Mouse (Mus musculus) embryonic facial prominence, embryonic 15.5 days (tissue): ENCODE data around the gene Ttc12. TPM values are rescaled to one million over a fixed set of nuclear protein-coding genes. Genes with fewer than 3 reads are reported as not detected.

Experiments used
- ATAC-seq: fragments of 200-750 bp; cut with Nextera tagmentation; 2 replicates; pipeline ENCODE4 v1.8.0; 2017; ENCODE audit warnings: low read depth, moderate TSS enrichment; ENCODE audit not compliant: insufficient number of reproducible peaks, low FRiP score, low TSS enrichment
- H3K27ac ChIP-seq: fragments of 300-500 bp; sonication (generic); replicated peaks from 2 replicates; pipeline ENCODE4 v1.5.1; 2015; ENCODE audit warnings: mild to moderate bottlenecking, inconsistent platforms
- H3K27me3 ChIP-seq: fragments of 300-500 bp; sonication (generic); 2 replicates; pipeline ENCODE4 v1.6.1; 2015; ENCODE audit warnings: inconsistent platforms
- H3K36me3 ChIP-seq: fragments of 300-500 bp; sonication (generic); 2 replicates; pipeline ENCODE4 v1.6.1; 2015; ENCODE audit warnings: mild to moderate bottlenecking, inconsistent platforms
- H3K4me1 ChIP-seq: fragments of 300-500 bp; sonication (generic); 2 replicates; pipeline ENCODE4 v1.6.1; 2015; ENCODE audit warnings: inconsistent platforms
- H3K4me2 ChIP-seq: fragments of 300-500 bp; sonication (generic); replicated peaks from 2 replicates; pipeline ENCODE4 v1.6.1; 2015; ENCODE audit warnings: mild to moderate bottlenecking, inconsistent platforms
- H3K4me3 ChIP-seq: fragments of 300-500 bp; sonication (generic); replicated peaks from 2 replicates; pipeline ENCODE4 v1.5.1; 2015; ENCODE audit warnings: mild to moderate bottlenecking, inconsistent platforms
- H3K9ac ChIP-seq: fragments of 300-500 bp; sonication (generic); 2 replicates; pipeline ENCODE4 v1.6.1; 2015; ENCODE audit warnings: inconsistent platforms
- H3K9me3 ChIP-seq: fragments of 300-500 bp; sonication (generic); replicated peaks from 2 replicates; pipeline ENCODE4 v1.6.1; 2016; ENCODE audit warnings: inconsistent platforms
- WGBS: fragments of 180-500 bp; shearing (Covaris S2); methylation state at CpG from one replicate; pipeline ENCODE4 v1.1.7; 2015; 5-methylcytosine and 5-hydroxymethylcytosine counted together
- polyA plus RNA-seq: library from polyadenylated mRNA; unstranded; fragments of >200 nt; fragmentation: Nextera tagmentation; extraction: Ambion mirVana; gene quantifications from 2 replicates; pipeline ENCODE4 v1.2.1, GENCODE M21; 2015

The Ttc12 gene
- polyA plus RNA-seq, 1 experiment from 2014 or later: 3.9 TPM

DNA sequence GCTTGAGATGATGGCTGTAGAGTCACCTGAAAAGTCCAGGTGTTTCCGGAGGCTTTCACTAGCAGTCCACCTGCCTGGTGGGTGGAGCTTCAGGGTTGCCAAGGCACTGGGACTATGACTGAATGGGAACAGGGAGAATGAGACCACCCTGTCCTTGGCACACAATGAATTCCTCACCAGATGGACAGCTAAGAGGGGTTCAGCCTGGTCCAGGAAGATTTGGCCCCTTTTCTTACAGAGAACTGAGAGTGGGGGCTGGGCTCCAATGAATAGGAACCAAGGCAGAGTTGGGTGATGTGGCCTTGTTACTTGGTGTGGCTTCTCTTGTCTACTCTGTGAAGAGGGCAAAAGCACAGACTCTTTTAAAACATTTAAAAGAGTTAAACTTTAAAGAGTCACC, 33.6 kb downstream of the Ttc12 start:
- ATAC-seq: no peak
- Histone ChIP-seq H3K4me3 (no peak overlapping the region), H3K27ac (no peak overlapping the region), H3K9me3 (no peaks in the 10 kb centered on the region), H3K4me2 (no peak overlapping the region), H3K27me3 (no peaks in the 10 kb centered on the region), H3K36me3 (no peaks in the 10 kb centered on the region), H3K9ac (no peak overlapping the region), H3K4me1 (no peaks in the 10 kb centered on the region)
- 90% methylated on average over 1 of the region's 1 CpGs for WGBS

- H3K4me1 ChIP-seq: no peaks in the 10 kb centered on the region
- no peaks in the 10 kb centered on the region for H3K36me3 ChIP-seq
- no peaks in the 10 kb centered on the region for H3K27me3 ChIP-seq
- no peak overlapping the region for H3K4me2 ChIP-seq
- ATAC-seq: no peak
- no peak overlapping the region for H3K27ac ChIP-seq
- no peak overlapping the region for H3K4me3 ChIP-seq
- H3K9me3 ChIP-seq: no peaks in the 10 kb centered on the region
- 55% methylated on average over 3 of the region's 3 CpGs for WGBS
- no peak overlapping the region for H3K9ac ChIP-seq
Measured at GRCm38 (mm10) chr9:49450491-49450890, 35.5 kb downstream of the Ttc12 start.

GRCm38 (mm10) chr9:49442621-49443020, 43.4 kb downstream of the Ttc12 start:
- no peak overlapping the region for H3K4me2 ChIP-seq
- ATAC-seq: no peak
- no peaks in the 10 kb centered on the region for H3K27me3 ChIP-seq
- no peak overlapping the region for H3K4me3 ChIP-seq
- H3K27ac ChIP-seq: no peak overlapping the region
- H3K9ac ChIP-seq: no peak overlapping the region
- H3K9me3 ChIP-seq: no peaks in the 10 kb centered on the region
- no peaks in the 10 kb centered on the region for H3K4me1 ChIP-seq
- no peaks in the 10 kb centered on the region for H3K36me3 ChIP-seq
- 78% methylated on average over 3 of the region's 3 CpGs for WGBS

DNA sequence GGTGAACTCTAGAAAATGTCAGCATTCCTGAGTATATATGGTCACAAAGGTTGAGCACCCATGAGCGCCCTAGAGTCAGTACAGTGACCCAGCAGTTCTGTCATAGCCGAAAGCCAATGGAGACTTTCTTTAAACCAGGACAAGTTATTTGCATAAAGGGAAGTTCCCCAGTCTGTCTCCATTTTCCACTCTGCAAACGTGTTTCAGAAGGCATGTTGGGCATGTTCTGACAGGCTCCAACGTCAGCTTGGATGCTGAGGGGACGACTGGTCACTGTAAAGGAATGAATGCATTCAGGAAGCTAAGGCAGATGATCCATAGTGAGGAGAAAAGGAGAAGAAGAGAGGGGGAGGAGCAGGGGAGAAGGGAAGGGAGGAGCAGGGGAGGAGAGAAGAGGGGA, 58.5 kb downstream of the Ttc12 start:
- Histone ChIP-seq H3K36me3 (no peaks in the 10 kb centered on the region), H3K9me3 (no peaks in the 10 kb centered on the region), H3K27ac (no peak overlapping the region), H3K27me3 (no peaks in the 10 kb centered on the region), H3K4me3 (no peak overlapping the region), H3K4me1 (no peaks in the 10 kb centered on the region), H3K9ac (no peak overlapping the region), H3K4me2 (no peak overlapping the region)
- 52% methylated on average over 5 of the region's 5 CpGs for WGBS
- no peak for ATAC-seq

GRCm38 (mm10) chr9:49426921-49427320, 59.1 kb downstream of the Ttc12 start, which contains the start of gene Ankk1:
Gene Ankk1 (minus strand): TSS chr9:49427021.
- 66% methylated on average over 7 of the region's 7 CpGs for WGBS
- ATAC-seq: no peak
- H3K4me1 ChIP-seq: no peaks in the 10 kb centered on the region
- H3K4me2 ChIP-seq: no peak within 1 kb of the TSS
- no peak within 1 kb of the TSS for H3K27ac ChIP-seq
- H3K9ac ChIP-seq: no peak within 1 kb of the TSS
- no peaks in the 10 kb centered on the region for H3K36me3 ChIP-seq
- H3K4me3 ChIP-seq: no peak within 1 kb of the TSS
- H3K9me3 ChIP-seq: no peaks in the 10 kb centered on the region
- H3K27me3 ChIP-seq: no peaks in the 10 kb centered on the region

DNA sequence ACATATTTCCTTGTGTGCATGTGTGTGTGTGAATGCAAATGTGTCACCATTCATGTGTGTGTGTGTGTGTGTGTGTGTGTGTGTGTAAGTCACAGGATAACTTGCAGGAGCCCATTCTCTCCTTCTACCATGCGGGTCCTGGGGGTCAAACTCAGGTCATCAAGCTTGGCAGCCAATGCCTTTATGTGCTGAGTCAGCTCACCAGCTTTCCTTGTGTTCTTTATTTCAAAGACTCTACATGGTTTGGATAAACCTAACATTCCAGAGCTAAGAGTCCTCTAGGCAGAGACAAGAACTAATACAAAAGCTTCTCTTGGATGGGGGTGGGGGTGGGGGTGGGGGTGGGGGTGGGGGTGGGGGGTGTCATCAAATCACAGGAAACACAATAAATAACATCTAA, 60.4 kb downstream of the Ttc12 start:
- Histone ChIP-seq H3K27me3 (no peaks in the 10 kb centered on the region), H3K9me3 (no peaks in the 10 kb centered on the region), H3K4me2 (no peak overlapping the region), H3K4me3 (no peak overlapping the region), H3K4me1 (no peaks in the 10 kb centered on the region), H3K9ac (no peak overlapping the region), H3K27ac (no peak overlapping the region), H3K36me3 (no peaks in the 10 kb centered on the region)
- 57% methylated on average over 1 of the region's 1 CpGs for WGBS
- ATAC-seq: no peak

DNA sequence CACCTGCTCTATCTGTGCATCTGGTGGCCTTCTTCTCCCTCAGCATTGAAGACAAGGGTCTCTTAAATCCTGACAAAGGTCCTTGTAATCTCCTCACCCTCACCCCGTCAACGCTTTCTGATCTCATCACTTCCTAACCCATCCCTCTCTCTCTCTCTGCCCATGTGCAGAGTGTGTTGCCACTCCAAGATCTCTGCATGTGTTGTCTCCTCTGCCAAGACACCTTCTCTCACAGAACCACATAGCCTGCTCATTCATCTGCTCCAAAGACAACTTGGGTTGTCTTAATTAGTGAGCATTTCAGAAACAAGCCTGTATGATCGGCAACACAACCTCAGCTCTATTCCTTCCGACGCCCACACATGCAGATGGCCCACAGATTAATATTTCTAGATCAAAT, 62.2 kb downstream of the Ttc12 start:
- H3K9me3 ChIP-seq: no peaks in the 10 kb centered on the region
- no peak overlapping the region for H3K4me2 ChIP-seq
- WGBS: 87% methylated on average over 5 of the region's 5 CpGs
- no peak for ATAC-seq
- H3K4me3 ChIP-seq: no peak overlapping the region
- H3K27ac ChIP-seq: no peak overlapping the region
- no peak overlapping the region for H3K9ac ChIP-seq
- H3K36me3 ChIP-seq: no peaks in the 10 kb centered on the region
- no peaks in the 10 kb centered on the region for H3K4me1 ChIP-seq
- H3K27me3 ChIP-seq: no peaks in the 10 kb centered on the region

GRCm38 (mm10) chr9:49410621-49411020, 75.4 kb downstream of the Ttc12 start:
- H3K9ac ChIP-seq: no peak overlapping the region
- no peak overlapping the region for H3K4me3 ChIP-seq
- ATAC-seq: no peak
- no peaks in the 10 kb centered on the region for H3K4me1 ChIP-seq
- H3K9me3 ChIP-seq: no peaks in the 10 kb centered on the region
- 0 out of 2 replicates have a peak, but pooled peaks cover 2% of the 10 kb centered on the region for H3K27me3 ChIP-seq
- 74% methylated on average over 5 of the region's 5 CpGs for whole genome bisulfite sequencing
- H3K4me2 ChIP-seq: no peak overlapping the region
- H3K27ac ChIP-seq: no peak overlapping the region
- H3K36me3 ChIP-seq: no peaks in the 10 kb centered on the region

DNA sequence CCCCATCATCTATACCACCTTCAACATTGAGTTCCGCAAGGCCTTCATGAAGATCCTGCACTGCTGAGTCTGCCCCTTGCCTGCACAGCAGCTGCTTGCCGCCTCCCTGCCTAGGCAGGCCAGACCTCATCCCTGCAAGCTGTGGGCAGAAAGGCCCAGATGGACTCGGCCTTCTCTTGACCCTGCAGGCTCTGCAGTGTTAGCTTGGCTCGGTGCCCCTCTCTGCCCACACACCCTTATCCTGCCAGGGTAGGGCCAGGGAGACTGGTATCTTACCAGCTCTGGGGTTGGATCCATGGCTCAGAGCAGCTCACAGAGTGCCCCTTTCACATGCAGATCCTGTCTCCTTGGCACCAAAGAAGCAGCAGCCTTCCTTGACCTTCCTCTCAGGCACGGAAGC, 79.0 kb downstream of the Ttc12 start:
- H3K9ac ChIP-seq: no peak overlapping the region
- H3K4me1 ChIP-seq: no peaks in the 10 kb centered on the region
- H3K27ac ChIP-seq: no peak overlapping the region
- no peak overlapping the region for H3K4me2 ChIP-seq
- H3K4me3 ChIP-seq: no peak overlapping the region
- no peak for ATAC-seq
- H3K27me3 ChIP-seq: no peaks in the 10 kb centered on the region
- H3K9me3 ChIP-seq: no peaks in the 10 kb centered on the region
- no peaks in the 10 kb centered on the region for H3K36me3 ChIP-seq
- 86% methylated on average over 5 of the region's 5 CpGs for WGBS

GRCm38 (mm10) chr9:49403711-49404110, 82.3 kb downstream of the Ttc12 start:
- WGBS: 48% methylated on average over 2 of the region's 2 CpGs
- no peak overlapping the region for H3K27ac ChIP-seq
- no peaks in the 10 kb centered on the region for H3K27me3 ChIP-seq
- no peak for ATAC-seq
- no peak overlapping the region for H3K4me2 ChIP-seq
- H3K4me1 ChIP-seq: no peaks in the 10 kb centered on the region
- H3K36me3 ChIP-seq: no peaks in the 10 kb centered on the region
- H3K4me3 ChIP-seq: no peak overlapping the region
- no peaks in the 10 kb centered on the region for H3K9me3 ChIP-seq
- no peak overlapping the region for H3K9ac ChIP-seq

DNA sequence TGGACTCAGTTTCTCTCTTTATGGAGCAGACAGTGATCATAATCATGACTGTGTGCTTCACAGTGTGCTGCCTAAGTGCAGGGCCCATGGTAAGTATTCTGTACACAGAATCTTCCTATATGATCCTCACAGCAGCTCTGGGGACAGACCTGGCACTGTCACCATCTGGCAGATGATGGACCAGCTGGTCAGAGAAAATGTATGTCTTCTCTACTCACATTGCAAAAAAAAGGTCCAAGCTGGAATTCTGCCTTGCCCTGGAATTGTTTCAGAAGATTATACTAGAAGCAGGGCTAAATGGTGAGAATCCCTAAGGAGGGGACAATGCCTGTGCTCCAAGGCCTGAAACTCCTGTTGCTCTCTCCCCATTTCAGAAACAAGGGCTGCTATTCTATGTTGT, 90.0 kb downstream of the Ttc12 start:
- H3K4me3 ChIP-seq: no peak overlapping the region
- ATAC-seq: no peak

DNA sequence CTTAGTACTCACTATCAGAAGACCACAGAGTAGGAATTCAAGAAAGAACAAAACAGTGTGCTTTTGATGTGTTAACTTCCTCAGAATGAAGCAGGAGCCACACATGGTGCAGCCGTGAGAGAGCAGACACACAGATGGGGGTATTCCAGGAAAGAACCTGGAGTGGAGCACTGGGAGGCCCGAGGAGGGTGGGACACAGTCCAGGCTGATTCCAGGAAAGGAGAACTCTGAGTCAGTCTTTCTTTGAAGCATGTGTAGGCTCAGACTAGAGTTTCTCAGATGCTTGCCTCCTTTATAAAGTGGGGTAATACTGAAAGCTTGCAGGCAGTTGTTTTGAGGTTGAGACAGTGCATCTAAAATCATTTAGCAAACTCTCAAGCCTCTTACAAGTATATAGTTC, 93.8 kb downstream of the Ttc12 start:
- H3K36me3 ChIP-seq: no peaks in the 10 kb centered on the region
- WGBS: 27% methylated on average over 2 of the region's 2 CpGs
- no peak overlapping the region for H3K27ac ChIP-seq
- no peak for ATAC-seq
- no peaks in the 10 kb centered on the region for H3K9me3 ChIP-seq
- H3K4me2 ChIP-seq: no peak overlapping the region
- H3K4me3 ChIP-seq: no peak overlapping the region
- H3K27me3 ChIP-seq: no peaks in the 10 kb centered on the region
- no peak overlapping the region for H3K9ac ChIP-seq
- no peaks in the 10 kb centered on the region for H3K4me1 ChIP-seq

More for the DNA sequence above, 90.0 kb downstream of the Ttc12 start:
- H3K4me1 ChIP-seq: no peaks in the 10 kb centered on the region
- no peaks in the 10 kb centered on the region for H3K9me3 ChIP-seq
- no peaks in the 10 kb centered on the region for H3K36me3 ChIP-seq
- no peak overlapping the region for H3K4me2 ChIP-seq
- H3K27me3 ChIP-seq: no peaks in the 10 kb centered on the region
- H3K27ac ChIP-seq: no peak overlapping the region
- H3K9ac ChIP-seq: no peak overlapping the region
